Mouse (Mus musculus) midbrain, postnatal 0 days (tissue): ENCODE results near the gene Olfr1438-ps1. TPM values are rescaled to one million over a fixed set of nuclear protein-coding genes. Genes with fewer than 3 reads are reported as not detected.

ENCODE experiments used
- ATAC-seq: fragments of 200-750 bp; cut with Nextera tagmentation; 2 replicates; pipeline ENCODE4 v1.8.0; 2017; ENCODE audit warnings: moderate number of reproducible peaks, mild to moderate bottlenecking, moderate TSS enrichment, moderate library complexity; ENCODE audit not compliant: low FRiP score
- DNase-seq: peaks from one replicate; pipeline ENCODE4 v3.0.0-alpha.2; 2015; ENCODE audit warnings: low spot score
- H3K27ac ChIP-seq: fragments of 300-500 bp; sonication (generic); 2 replicates; pipeline ENCODE4 v1.5.1; 2014; ENCODE audit warnings: low read depth, mild to moderate bottlenecking, low read length, mixed read lengths
- H3K27me3 ChIP-seq: fragments of 300-500 bp; sonication (generic); 2 replicates; pipeline ENCODE4 v1.6.1; 2014; ENCODE audit warnings: low read length, control low read depth, mixed read lengths; ENCODE audit not compliant: insufficient read depth
- H3K36me3 ChIP-seq: fragments of 300-500 bp; sonication (generic); 2 replicates; pipeline ENCODE4 v1.6.1; 2014; ENCODE audit warnings: low read length, control low read depth, mixed read lengths; ENCODE audit not compliant: insufficient read depth
- H3K4me1 ChIP-seq: fragments of 300-500 bp; sonication (generic); 2 replicates; pipeline ENCODE4 v1.6.1; 2014; ENCODE audit warnings: mild to moderate bottlenecking, control low read depth, antibody characterized with exemption, low read length, mixed read lengths; ENCODE audit not compliant: insufficient read depth
- H3K4me2 ChIP-seq: fragments of 300-500 bp; sonication (generic); 2 replicates; pipeline ENCODE4 v1.6.1; 2014; ENCODE audit warnings: low read depth, mild to moderate bottlenecking, low read length, mixed read lengths; ENCODE audit not compliant: poor library complexity, severe bottlenecking
- H3K4me3 ChIP-seq: fragments of 300-500 bp; sonication (generic); 2 replicates; pipeline ENCODE4 v1.5.1; 2014; ENCODE audit warnings: low read depth, mild to moderate bottlenecking, low read length, moderate library complexity
- H3K9ac ChIP-seq: fragments of 300-500 bp; sonication (generic); replicated peaks from 2 replicates; pipeline ENCODE4 v1.6.1; 2014; ENCODE audit warnings: mild to moderate bottlenecking, low read length, moderate library complexity, mixed read lengths; ENCODE audit not compliant: poor library complexity, severe bottlenecking
- H3K9me3 ChIP-seq: fragments of 300-500 bp; sonication (generic); 2 replicates; pipeline ENCODE4 v1.6.1; 2016; ENCODE audit warnings: low read length, control low read depth
- CTCF ChIP-seq: IDR thresholded peaks from 2 replicates; pipeline ENCODE4 v1.5.1; 2016; ENCODE audit warnings: antibody characterized with exemption, mild to moderate bottlenecking
- WGBS: fragments of 180-500 bp; shearing (Covaris S2); extraction: QIAGEN DNeasy Blood & Tissue Kit; methylation state at CpG from one replicate; pipeline ENCODE4 v1.1.7; 2014; 5-methylcytosine and 5-hydroxymethylcytosine counted together
- polyA plus RNA-seq: library from polyadenylated mRNA; unstranded; fragments of >200 nt; fragmentation: Nextera tagmentation; extraction: Ambion mirVana; gene quantifications from 2 replicates; pipeline ENCODE4 v1.2.1, GENCODE M21; 2015
- total RNA-seq: library from RNA; depleted of rRNA; stranded (reverse); fragments of >200 nt; gene quantifications from 2 replicates; pipeline ENCODE4 v1.2.3, GENCODE M21; 2014; rRNA removed

The Olfr1438-ps1 gene
- total and polyA plus RNA-seq, 2 experiments from 2014 or later = not detected

DNA sequence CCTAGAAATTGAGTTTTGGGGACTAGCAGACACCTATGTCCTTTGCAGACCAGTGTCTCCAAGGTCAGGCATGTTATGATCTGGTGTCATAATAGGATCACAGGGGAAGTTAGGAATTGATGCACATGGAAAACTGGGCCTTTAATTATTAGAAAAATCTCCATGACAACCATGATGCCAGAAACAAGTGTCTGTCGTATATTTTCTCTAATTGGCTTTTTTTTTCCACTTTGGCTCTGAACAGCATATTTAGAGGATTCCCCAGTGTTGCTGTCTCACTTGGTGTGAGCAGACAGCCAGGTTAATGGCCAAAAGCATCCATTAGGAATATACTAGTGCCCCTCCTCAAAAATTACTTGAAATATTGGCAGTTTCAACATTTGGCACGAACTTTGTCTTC lies 56.2 kb downstream of the Olfr1438-ps1 start, which contains the start of gene Olfr1434:
Gene Olfr1434 (plus strand): TSS at position 301 of the 400 bp plus-strand sequence.
- no peak for DNase-seq
- Histone ChIP-seq H3K4me3 (no peak within 1 kb of the TSS), H3K36me3 (no peaks in the 10 kb centered on the region), H3K27me3 (no peaks in the 10 kb centered on the region), H3K9ac (no peak within 1 kb of the TSS), H3K9me3 (no peaks in the 10 kb centered on the region), H3K4me1 (no peaks in the 10 kb centered on the region), H3K4me2 (no peak within 1 kb of the TSS), H3K27ac (no peak within 1 kb of the TSS)
- no peak for ATAC-seq
- TF ChIP-seq CTCF = no peak
- WGBS = 69% methylated on average over 2 of the region's 2 CpGs

Other genes starting within 250 kb of the Olfr1438-ps1 start
- not detected in 2 replicates for gene Olfr1426, start 243.9 kb downstream of the Olfr1438-ps1 start, total RNA-seq
- gene Olfr1426, start 243.9 kb downstream of the Olfr1438-ps1 start, polyA plus RNA-seq = not detected in 2 replicates
- gene Olfr1427, start 232.6 kb downstream of the Olfr1438-ps1 start, total RNA-seq = not detected in 2 replicates
- gene Olfr1427, start 232.6 kb downstream of the Olfr1438-ps1 start, polyA plus RNA-seq = not detected in 2 replicates
- gene Olfr1428, start 220.0 kb downstream of the Olfr1438-ps1 start, total RNA-seq = not detected in 2 replicates
- not detected in 2 replicates for gene Olfr1428, start 220.0 kb downstream of the Olfr1438-ps1 start, polyA plus RNA-seq
- gene Olfr76, start 212.7 kb downstream of the Olfr1438-ps1 start, total RNA-seq = not detected in 2 replicates
- gene Olfr76, start 212.7 kb downstream of the Olfr1438-ps1 start, polyA plus RNA-seq = not detected in 2 replicates
- gene Olfr1555-ps1, start 165.8 kb downstream of the Olfr1438-ps1 start, total RNA-seq = not detected in 2 replicates
- gene Olfr1555-ps1, start 165.8 kb downstream of the Olfr1438-ps1 start, polyA plus RNA-seq = not detected in 2 replicates
- not detected in 2 replicates for gene Olfr1431, start 135.3 kb downstream of the Olfr1438-ps1 start, total RNA-seq
- gene Olfr1431, start 135.3 kb downstream of the Olfr1438-ps1 start, polyA plus RNA-seq = not detected in 2 replicates
- not detected in 2 replicates for gene Olfr1432, start 103.3 kb downstream of the Olfr1438-ps1 start, total RNA-seq
- gene Olfr1432, start 103.3 kb downstream of the Olfr1438-ps1 start, polyA plus RNA-seq = not detected in 2 replicates
- gene Olfr262, start 94.3 kb downstream of the Olfr1438-ps1 start, total RNA-seq = not detected in 2 replicates
- not detected in 2 replicates for gene Olfr262, start 94.3 kb downstream of the Olfr1438-ps1 start, polyA plus RNA-seq
- not detected in 2 replicates for gene Olfr235, start 74.9 kb downstream of the Olfr1438-ps1 start, total RNA-seq
- not detected in 2 replicates for gene Olfr235, start 74.9 kb downstream of the Olfr1438-ps1 start, polyA plus RNA-seq
- not detected in 2 replicates for gene Olfr1434, start 56.1 kb downstream of the Olfr1438-ps1 start, total RNA-seq
- gene Olfr1434, start 56.1 kb downstream of the Olfr1438-ps1 start, polyA plus RNA-seq = not detected in 2 replicates
- gene Olfr1436, start 36.8 kb downstream of the Olfr1438-ps1 start, total RNA-seq = not detected in 2 replicates
- not detected in 2 replicates for gene Olfr1436, start 36.8 kb downstream of the Olfr1438-ps1 start, polyA plus RNA-seq
- not detected in 2 replicates for gene Olfr1437, start 10.8 kb downstream of the Olfr1438-ps1 start, total RNA-seq
- not detected in 2 replicates for gene Olfr1437, start 10.8 kb downstream of the Olfr1438-ps1 start, polyA plus RNA-seq
- not detected in 2 replicates for gene Olfr1440, start 51.4 kb upstream of the Olfr1438-ps1 start, total RNA-seq
- gene Olfr1440, start 51.4 kb upstream of the Olfr1438-ps1 start, polyA plus RNA-seq = not detected in 2 replicates
- gene Olfr1441, start 81.5 kb upstream of the Olfr1438-ps1 start, total RNA-seq = not detected in 2 replicates
- not detected in 2 replicates for gene Olfr1441, start 81.5 kb upstream of the Olfr1438-ps1 start, polyA plus RNA-seq
- not detected in 2 replicates for gene Pfpl, start 92.0 kb upstream of the Olfr1438-ps1 start, total RNA-seq
- gene Pfpl, start 92.0 kb upstream of the Olfr1438-ps1 start, polyA plus RNA-seq = not detected in 2 replicates
- gene Mpeg1, start 124.9 kb upstream of the Olfr1438-ps1 start, total RNA-seq = 2.7 and 4.2 TPM in 2 replicates
- 0.83 and 0.88 TPM in 2 replicates for gene Mpeg1, start 124.9 kb upstream of the Olfr1438-ps1 start, polyA plus RNA-seq
- gene Dtx4, start 165.5 kb upstream of the Olfr1438-ps1 start, total RNA-seq = 57.5 and 63.1 TPM in 2 replicates
- gene Dtx4, start 165.5 kb upstream of the Olfr1438-ps1 start, polyA plus RNA-seq = 24.3 and 26.3 TPM in 2 replicates
- 2.3 and 4.2 TPM in 2 replicates for gene Fam111a, start 209.8 kb upstream of the Olfr1438-ps1 start, total RNA-seq
- 2.4 and 2.7 TPM in 2 replicates for gene Fam111a, start 209.8 kb upstream of the Olfr1438-ps1 start, polyA plus RNA-seq